Mouse (Mus musculus) stomach, postnatal 0 days (tissue): ENCODE measurements around the gene Ddx20. TPM values are rescaled to one million over a fixed set of nuclear protein-coding genes. Genes with fewer than 3 reads are reported as not detected.
A peak's percentile ranks its signal among the peaks of the same experiment; 100 is the strongest.

Experiments used
- ATAC-seq: fragments of 200-750 bp; cut with Nextera tagmentation; 2 replicates; pipeline ENCODE4 v1.8.0; 2017; ENCODE audit not compliant: low FRiP score, low TSS enrichment
- DNase-seq: peaks from one replicate; pipeline ENCODE4 v3.0.0-alpha.2; 2016; ENCODE audit warnings: low spot score
- H3K27ac ChIP-seq: fragments of 300-500 bp; sonication (generic); replicated peaks from 2 replicates; pipeline ENCODE4 v1.5.1; 2014; ENCODE audit warnings: mild to moderate bottlenecking, control low read depth
- H3K27me3 ChIP-seq: fragments of 300-500 bp; sonication (generic); 2 replicates; pipeline ENCODE4 v1.6.1; 2014; ENCODE audit warnings: low read length; ENCODE audit not compliant: control insufficient read depth, insufficient read depth
- H3K36me3 ChIP-seq: fragments of 300-500 bp; sonication (generic); 2 replicates; pipeline ENCODE4 v1.6.1; 2014; ENCODE audit warnings: low read length, mixed read lengths; ENCODE audit not compliant: control insufficient read depth, insufficient read depth
- H3K4me1 ChIP-seq: fragments of 300-500 bp; sonication (generic); replicated peaks from 2 replicates; pipeline ENCODE4 v1.6.1; 2014; ENCODE audit warnings: antibody characterized with exemption; ENCODE audit not compliant: control insufficient read depth, insufficient read depth
- H3K4me2 ChIP-seq: fragments of 300-500 bp; sonication (generic); replicated peaks from 2 replicates; pipeline ENCODE4 v1.6.1; 2014; ENCODE audit warnings: low read depth, mild to moderate bottlenecking, control low read depth, moderate library complexity
- H3K4me3 ChIP-seq: fragments of 300-500 bp; sonication (generic); 2 replicates; pipeline ENCODE4 v1.5.1; 2014; ENCODE audit warnings: low read depth, low read length, control low read depth
- H3K9ac ChIP-seq: fragments of 300-500 bp; sonication (generic); 2 replicates; pipeline ENCODE4 v1.6.1; 2014; ENCODE audit warnings: mild to moderate bottlenecking, low read length, control low read depth, mixed read lengths
- H3K9me3 ChIP-seq: fragments of 300-500 bp; sonication (generic); 2 replicates; pipeline ENCODE4 v1.6.1; 2016; ENCODE audit warnings: low read length; ENCODE audit not compliant: control insufficient read depth
- CTCF ChIP-seq: IDR thresholded peaks from 2 replicates; pipeline ENCODE4 v1.5.1; 2016; ENCODE audit warnings: antibody characterized with exemption, low read depth, mild to moderate bottlenecking, moderate library complexity
- EP300 ChIP-seq: optimal IDR thresholded peaks from 2 replicates; pipeline ENCODE3; 2016; ENCODE audit warnings: antibody characterized with exemption
- WGBS: fragments of 180-500 bp; shearing (Covaris S2); extraction: QIAGEN DNeasy Blood & Tissue Kit; methylation state at CpG from one replicate; pipeline ENCODE4 v1.1.7; 2014; 5-methylcytosine and 5-hydroxymethylcytosine counted together
- polyA plus RNA-seq: library from polyadenylated mRNA; unstranded; fragments of >200 nt; fragmentation: Nextera tagmentation; extraction: Ambion mirVana; gene quantifications from 2 replicates; pipeline ENCODE4 v1.2.1, GENCODE M21; 2015

Gene Ddx20
- polyA plus RNA-seq, 1 experiment from 2014 or later: 14.7 TPM

- no peak for DNase-seq
- no peak for ATAC-seq
- H3K9ac ChIP-seq: no peak overlapping the region
- H3K27me3 ChIP-seq: no peaks in the 10 kb centered on the region
- peaks cover 2% of the 10 kb centered on the region for H3K4me1 ChIP-seq
- no peaks in the 10 kb centered on the region for H3K36me3 ChIP-seq
- no peak overlapping the region; the same call in 1 of the 2 replicates for H3K27ac ChIP-seq
- H3K4me2 ChIP-seq: no peak overlapping the region
- WGBS: 39% methylated on average over 6 of the region's 6 CpGs
- no peaks in the 10 kb centered on the region for H3K9me3 ChIP-seq
- no peak overlapping the region for H3K4me3 ChIP-seq
- no peak for TF ChIP-seq CTCF
- TF ChIP-seq EP300: no peak
Measured at GRCm38 (mm10) chr3:105710246-105710645, 22.9 kb upstream of the Ddx20 start.

- Histone ChIP-seq H3K4me2 (no peak overlapping the region), H3K4me1 (peaks cover 2% of the 10 kb centered on the region), H3K27me3 (no peaks in the 10 kb centered on the region), H3K9me3 (no peaks in the 10 kb centered on the region), H3K27ac (no peak overlapping the region), H3K36me3 (no peaks in the 10 kb centered on the region), H3K4me3 (no peak overlapping the region), H3K9ac (no peak overlapping the region)
- DNase-seq: no peak
- ATAC-seq: no peak
- 41% methylated on average over 7 of the region's 7 CpGs for WGBS
- TF ChIP-seq CTCF (no peak), EP300 (no peak)
Measured at GRCm38 (mm10) chr3:105707590-105707989, 20.2 kb upstream of the Ddx20 start.

GRCm38 (mm10) chr3:105706366-105707020 lies 19.1 kb upstream of the Ddx20 start:
- ATAC-seq: no peak
- no peaks in the 10 kb centered on the region for H3K27me3 ChIP-seq
- no peaks in the 10 kb centered on the region for H3K9me3 ChIP-seq
- no peak overlapping the region for H3K27ac ChIP-seq
- DNase-seq: no peak
- no peak for TF ChIP-seq EP300
- TF ChIP-seq CTCF: no peak
- peak overlapping the region; percentile 90 for H3K4me2 ChIP-seq
- H3K36me3 ChIP-seq: no peaks in the 10 kb centered on the region
- peak overlapping the region; percentile 64; the same call in 1 of the 2 replicates for H3K9ac ChIP-seq
- H3K4me3 ChIP-seq: peak overlapping the region; percentile 61
- 44% methylated on average over 4 of the region's 4 CpGs for WGBS
- H3K4me1 ChIP-seq: peaks cover 2% of the 10 kb centered on the region

GRCm38 (mm10) chr3:105705561-105705960 lies 18.2 kb upstream of the Ddx20 start:
- Histone ChIP-seq H3K9me3 (no peaks in the 10 kb centered on the region), H3K4me3 (peak overlapping the region; percentile 61), H3K4me2 (peak overlapping the region; percentile 90), H3K27me3 (no peaks in the 10 kb centered on the region), H3K36me3 (no peaks in the 10 kb centered on the region), H3K9ac (peak overlapping the region; percentile 64), H3K4me1 (peaks cover 2% of the 10 kb centered on the region), H3K27ac (peak overlapping the region; percentile 25; the same call in 1 of the 2 replicates)
- WGBS: 34% methylated on average over 3 of the region's 3 CpGs
- DNase-seq: no peak
- TF ChIP-seq CTCF (no peak), EP300 (no peak)
- no peak for ATAC-seq

GRCm38 (mm10) chr3:105705061-105705549 lies 17.7 kb upstream of the Ddx20 start:
- TF ChIP-seq EP300 (no peak), CTCF (no peak)
- Histone ChIP-seq H3K27ac (peak overlapping the region; percentile 71), H3K27me3 (no peaks in the 10 kb centered on the region), H3K4me1 (peaks cover under 1% of the 10 kb centered on the region), H3K9ac (peak overlapping the region; percentile 64), H3K4me3 (peak overlapping the region; percentile 61), H3K9me3 (no peaks in the 10 kb centered on the region), H3K36me3 (no peaks in the 10 kb centered on the region), H3K4me2 (peak overlapping the region; percentile 90)
- ATAC-seq: peak; percentile 68
- DNase-seq: peak; percentile 71
- whole genome bisulfite sequencing: 1% methylated on average over 28 of the region's 28 CpGs
